Mouse (Mus musculus): ENCODE data around the gene Aurka. TPM values are rescaled to one million over a fixed set of nuclear protein-coding genes. Genes with fewer than 3 reads are reported as not detected.

The Aurka gene
- polyA plus RNA-seq, 1 experiment from 2014 or later: 163 TPM

DNA sequence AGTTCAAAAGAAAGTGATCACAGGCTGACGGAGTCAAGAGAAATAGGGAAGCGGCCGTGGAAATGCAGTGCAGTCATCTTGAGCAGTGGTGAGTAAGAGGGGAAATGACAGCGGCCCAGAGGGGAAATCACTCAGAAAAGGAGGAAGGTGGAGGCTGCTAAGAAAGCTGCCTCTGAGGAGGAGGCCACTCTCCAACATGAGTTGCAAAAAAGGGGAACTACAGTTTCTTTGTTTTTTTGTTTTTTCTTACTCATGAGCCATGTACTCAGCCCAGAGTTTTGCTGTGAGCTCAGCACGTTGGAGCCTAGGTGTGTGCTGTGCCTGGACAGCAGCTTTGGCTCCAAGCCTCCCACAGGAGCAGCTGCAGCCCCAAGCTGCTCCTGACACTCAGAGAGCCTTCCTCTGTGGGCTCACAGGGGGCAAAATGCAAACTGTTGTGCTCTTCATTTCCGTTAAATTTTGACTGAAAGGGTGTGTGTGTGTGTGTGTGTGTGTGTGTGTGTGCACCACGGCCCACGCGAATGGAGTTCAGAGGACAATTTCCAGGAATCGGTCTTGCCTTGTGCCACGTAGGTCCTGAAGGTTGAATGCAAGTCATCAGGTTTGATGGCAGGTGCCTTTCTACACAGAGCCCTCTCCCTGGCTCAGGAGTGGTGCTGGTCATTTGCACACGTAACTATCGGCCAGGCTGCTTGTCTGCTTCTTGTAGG lies 30.9 kb upstream of the Aurka start:
- H3K36me3 ChIP-seq: no peaks in the 10 kb centered on the region
- H3K9me3 ChIP-seq: no peaks in the 10 kb centered on the region
- DNase-seq (ENCODE audit: low spot score): no peak
- no peak overlapping the region for H3K27ac ChIP-seq
- peaks cover 18% of the 10 kb centered on the region; the same call in 1 of the 2 replicates for H3K4me1 ChIP-seq
- 65% methylated on average over 13 of the region's 13 CpGs for WGBS
- no peak overlapping the region for H3K4me3 ChIP-seq
- peaks cover 9% of the 10 kb centered on the region for H3K27me3 ChIP-seq (ENCODE audit: insufficient read depth, poor library complexity, severe bottlenecking)

DNA sequence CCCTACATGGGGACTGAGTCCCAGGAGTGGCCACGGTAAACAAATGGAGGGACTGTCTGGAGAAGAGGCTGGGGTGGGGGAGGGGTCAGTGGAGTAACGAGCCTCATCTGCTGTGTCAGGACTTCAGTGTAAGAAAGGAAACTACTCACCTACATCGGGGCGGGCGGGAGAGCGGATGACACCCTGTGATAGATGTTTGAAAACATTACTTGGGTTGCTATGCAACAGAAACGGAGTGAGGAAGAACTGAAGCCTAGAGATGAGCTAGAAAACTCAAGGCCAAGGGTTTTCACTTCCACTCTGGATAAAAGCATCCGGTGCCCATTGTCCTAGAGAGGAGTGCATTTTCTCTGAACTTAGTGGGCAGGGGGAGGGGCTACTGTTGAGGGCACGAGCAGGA lies 29.6 kb upstream of the Aurka start:
- no peaks in the 10 kb centered on the region for H3K9me3 ChIP-seq
- DNase-seq (ENCODE audit: low spot score): no peak
- H3K4me1 ChIP-seq: peaks cover 22% of the 10 kb centered on the region
- 40% methylated on average over 9 of the region's 9 CpGs for WGBS
- no peaks in the 10 kb centered on the region for H3K36me3 ChIP-seq
- no peak overlapping the region for H3K4me3 ChIP-seq
- peaks cover 11% of the 10 kb centered on the region; the same call in 1 of the 2 replicates for H3K27me3 ChIP-seq (ENCODE audit: insufficient read depth, poor library complexity, severe bottlenecking)
- peak overlapping the region; percentile 22; the same call in 1 of the 2 replicates for H3K27ac ChIP-seq

DNA sequence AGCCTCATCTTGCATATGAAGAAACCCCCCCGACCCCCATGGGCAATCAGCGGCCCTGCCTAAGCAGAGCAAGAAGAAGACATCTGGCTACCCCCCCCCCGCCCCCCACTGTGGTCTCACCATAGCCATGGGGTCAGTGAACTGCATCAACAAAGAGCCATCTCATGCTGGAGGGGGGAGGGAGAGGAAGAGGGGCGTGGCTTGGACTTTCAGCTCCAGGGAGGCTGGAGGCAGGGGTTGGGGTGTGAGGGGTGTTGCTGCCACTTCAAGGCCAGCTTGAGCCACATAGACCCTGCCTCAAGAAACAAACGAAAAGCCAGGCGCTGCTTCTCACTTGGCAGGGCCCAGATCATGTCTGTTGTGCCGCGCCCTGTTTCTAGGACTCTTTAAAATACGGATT lies 25.6 kb upstream of the Aurka start:
- Histone ChIP-seq H3K27ac (no peak overlapping the region), H3K36me3 (no peaks in the 10 kb centered on the region), H3K27me3 (ENCODE audit: insufficient read depth, poor library complexity, severe bottlenecking) (peaks cover 4% of the 10 kb centered on the region; the same call in 1 of the 2 replicates), H3K9me3 (no peaks in the 10 kb centered on the region), H3K4me3 (no peak overlapping the region), H3K4me1 (peaks cover 18% of the 10 kb centered on the region)
- DNase-seq (ENCODE audit: low spot score): no peak
- WGBS: 40% methylated on average over 9 of the region's 9 CpGs

DNA sequence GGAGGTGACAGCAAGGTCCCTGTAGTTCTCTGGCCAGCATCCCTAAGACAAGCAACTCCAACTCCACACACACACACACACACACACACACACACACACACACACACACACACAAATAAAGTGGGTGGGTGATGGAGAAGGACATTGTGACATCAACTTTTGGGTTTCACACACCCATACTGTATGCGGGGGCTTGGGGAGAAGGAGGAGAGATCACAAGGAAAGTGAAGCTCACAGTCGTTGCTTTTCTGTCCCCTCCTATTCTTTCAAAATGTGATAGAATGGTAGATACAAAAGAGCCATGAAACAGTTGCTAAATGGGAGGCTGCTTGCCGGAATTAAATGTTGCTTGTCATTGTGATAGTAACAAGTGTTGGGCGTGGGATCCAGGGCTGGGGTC lies 24.3 kb upstream of the Aurka start:
- Histone ChIP-seq H3K27ac (no peak overlapping the region), H3K27me3 (ENCODE audit: insufficient read depth, poor library complexity, severe bottlenecking) (peaks cover 4% of the 10 kb centered on the region; the same call in 1 of the 2 replicates), H3K9me3 (no peaks in the 10 kb centered on the region), H3K4me3 (no peak overlapping the region), H3K4me1 (peaks cover 11% of the 10 kb centered on the region), H3K36me3 (no peaks in the 10 kb centered on the region)
- no peak for DNase-seq (ENCODE audit: low spot score)
- 74% methylated on average over 4 of the region's 4 CpGs for WGBS

DNA sequence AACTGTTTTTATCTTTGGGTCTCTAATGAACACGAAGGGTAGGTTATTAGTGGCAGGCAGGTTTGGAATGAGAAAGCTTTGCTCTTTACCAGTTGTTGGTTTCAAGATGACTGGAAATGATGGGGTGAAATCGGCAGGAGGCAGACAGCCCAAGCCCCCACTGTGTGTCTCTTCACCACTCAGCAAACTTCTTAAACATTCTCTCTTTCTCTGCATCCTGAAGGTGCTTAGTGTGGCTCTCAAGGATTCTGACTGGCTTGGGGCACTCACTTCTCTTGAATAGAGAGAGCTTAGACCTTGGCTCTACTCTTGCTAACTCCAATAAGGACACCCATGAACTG lies 23.7 kb upstream of the Aurka start:
- H3K36me3 ChIP-seq: no peaks in the 10 kb centered on the region
- H3K4me3 ChIP-seq: no peak overlapping the region
- no peak overlapping the region for H3K27ac ChIP-seq
- H3K27me3 ChIP-seq (ENCODE audit: insufficient read depth, poor library complexity, severe bottlenecking): peaks cover 4% of the 10 kb centered on the region; the same call in 1 of the 2 replicates
- 59% methylated on average over 2 of the region's 2 CpGs for WGBS
- H3K4me1 ChIP-seq: peaks cover 8% of the 10 kb centered on the region; the same call in 1 of the 2 replicates
- no peak for DNase-seq (ENCODE audit: low spot score)
- no peaks in the 10 kb centered on the region for H3K9me3 ChIP-seq

DNA sequence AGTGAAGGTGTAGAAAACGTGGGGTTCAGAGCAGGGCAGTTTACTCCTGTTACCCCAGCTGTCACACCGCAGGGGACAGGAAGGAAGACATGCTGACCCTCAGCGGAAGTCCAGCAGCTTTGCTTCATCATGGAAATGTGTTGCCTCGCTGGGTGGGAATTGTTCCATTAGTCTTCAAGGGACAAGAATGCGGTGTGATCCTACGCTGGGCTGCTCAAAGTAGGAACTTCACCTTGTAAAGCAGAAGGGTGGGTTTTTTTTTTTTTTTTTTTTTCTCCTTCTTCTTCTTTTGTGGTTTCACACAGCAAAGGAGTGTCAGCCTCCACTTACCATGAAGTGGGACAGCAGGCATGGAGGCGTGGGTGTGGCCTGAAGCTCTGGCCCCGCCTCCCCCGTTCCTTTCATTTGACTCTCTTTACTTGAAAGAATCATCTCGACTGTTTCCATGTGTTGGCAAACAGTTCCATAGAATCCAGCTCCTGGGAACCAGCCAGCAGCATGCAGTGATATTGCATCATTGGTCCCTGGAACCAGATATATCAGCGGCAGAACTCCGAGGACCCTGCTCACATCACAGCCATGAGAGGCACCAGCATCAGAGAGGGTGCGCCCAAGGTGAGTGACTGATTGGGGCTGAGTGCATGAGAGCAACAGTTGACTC lies 23.2 kb upstream of the Aurka start, which contains the start of gene Cass4:
Cass4 (plus strand) TSS at position 404 of the 661 bp plus-strand sequence.
- 19% methylated on average over 13 of the region's 13 CpGs for WGBS
- H3K4me3 ChIP-seq: peak within 1 kb of the TSS; percentile 24; the same call in 1 of the 2 replicates

DNA sequence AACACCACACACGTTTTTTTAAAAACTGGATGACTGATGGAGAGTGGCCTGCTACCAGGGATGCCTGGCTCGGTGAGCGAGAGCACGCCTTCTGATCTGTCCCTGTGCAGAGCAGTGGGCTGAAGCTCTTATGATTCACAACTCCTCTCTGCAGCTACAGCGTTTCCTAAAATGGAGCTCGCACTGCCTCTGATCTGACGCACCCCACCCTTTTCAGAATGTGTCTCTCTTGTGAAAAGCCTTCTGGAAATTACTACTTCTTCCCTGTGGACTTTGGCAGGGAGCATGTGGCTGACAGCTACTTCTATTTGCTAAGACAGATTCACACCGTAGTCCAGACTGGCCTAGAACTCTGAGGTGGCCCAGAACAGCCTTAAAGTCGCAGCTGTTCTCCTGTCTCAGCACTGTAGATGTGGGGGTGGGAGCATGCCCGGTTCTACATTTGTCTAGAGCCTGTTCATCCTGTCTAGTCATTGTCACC lies 21.7 kb upstream of the Aurka start:
- Histone ChIP-seq H3K27me3 (ENCODE audit: insufficient read depth, poor library complexity, severe bottlenecking) (peaks cover 4% of the 10 kb centered on the region; the same call in 1 of the 2 replicates), H3K4me3 (no peak overlapping the region), H3K4me1 (peaks cover 8% of the 10 kb centered on the region; the same call in 1 of the 2 replicates), H3K36me3 (no peaks in the 10 kb centered on the region), H3K9me3 (no peaks in the 10 kb centered on the region), H3K27ac (no peak overlapping the region)
- no peak for DNase-seq (ENCODE audit: low spot score)
- 60% methylated on average over 10 of the region's 10 CpGs for WGBS

More for the DNA sequence above, 23.2 kb upstream of the Aurka start, which contains the start of gene Cass4:
- peaks cover 4% of the 10 kb centered on the region; the same call in 1 of the 2 replicates for H3K27me3 ChIP-seq (ENCODE audit: insufficient read depth, poor library complexity, severe bottlenecking)
- no peaks in the 10 kb centered on the region for H3K36me3 ChIP-seq
- peaks cover 8% of the 10 kb centered on the region; the same call in 1 of the 2 replicates for H3K4me1 ChIP-seq
- no peaks in the 10 kb centered on the region for H3K9me3 ChIP-seq
- H3K27ac ChIP-seq: no peak within 1 kb of the TSS
- no peak for DNase-seq (ENCODE audit: low spot score)

DNA sequence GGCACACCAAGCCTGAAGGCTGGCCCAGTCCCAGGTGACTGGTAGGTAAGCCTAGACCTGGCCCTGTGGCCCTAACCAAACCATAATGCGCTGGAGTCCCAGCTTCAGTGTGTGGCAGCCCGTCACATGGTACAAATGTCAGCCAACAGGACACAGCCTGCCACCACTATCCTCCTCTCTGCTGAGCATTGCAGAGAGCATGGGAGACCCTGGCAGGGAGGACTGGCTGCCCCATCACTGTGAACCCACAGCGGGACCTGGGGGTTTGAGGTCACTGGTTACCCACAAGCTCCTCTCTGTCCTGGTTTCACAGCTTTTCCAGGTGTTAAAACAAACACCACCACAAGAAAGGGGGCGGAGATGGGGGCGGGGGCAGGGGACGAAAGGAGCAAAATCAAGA lies 20.0 kb upstream of the Aurka start:
- WGBS: 22% methylated on average over 6 of the region's 6 CpGs
- Histone ChIP-seq H3K4me3 (no peak overlapping the region), H3K4me1 (0 out of 2 replicates have a peak, but pooled peaks cover 4% of the 10 kb centered on the region), H3K27me3 (ENCODE audit: insufficient read depth, poor library complexity, severe bottlenecking) (no peaks in the 10 kb centered on the region), H3K9me3 (no peaks in the 10 kb centered on the region), H3K27ac (no peak overlapping the region), H3K36me3 (no peaks in the 10 kb centered on the region)
- no peak for DNase-seq (ENCODE audit: low spot score)

DNA sequence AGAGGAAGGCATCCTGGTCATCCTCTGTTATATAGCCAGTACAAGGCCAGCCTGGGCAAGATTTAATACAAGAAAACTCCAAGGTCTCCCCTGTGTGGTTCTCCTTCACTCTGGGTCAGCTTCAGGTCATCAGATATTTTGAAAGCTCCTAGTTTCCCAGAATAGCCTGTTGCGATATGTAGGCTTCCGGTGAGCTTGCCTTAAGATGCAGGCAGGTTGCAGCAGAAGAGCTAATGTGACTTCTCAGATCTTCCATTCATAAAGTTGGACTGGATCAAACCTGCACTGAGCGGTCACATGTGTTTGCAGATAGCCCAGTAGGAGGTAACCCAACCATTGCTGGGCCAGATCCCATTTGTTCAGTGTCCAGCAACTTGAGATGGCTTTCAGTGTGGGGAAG lies 14.4 kb upstream of the Aurka start:
- H3K27me3 ChIP-seq (ENCODE audit: insufficient read depth, poor library complexity, severe bottlenecking): no peaks in the 10 kb centered on the region
- no peak for DNase-seq (ENCODE audit: low spot score)
- no peak overlapping the region for H3K4me3 ChIP-seq
- peaks cover 6% of the 10 kb centered on the region; the same call in 1 of the 2 replicates for H3K4me1 ChIP-seq
- H3K27ac ChIP-seq: no peak overlapping the region
- 74% methylated on average over 3 of the region's 3 CpGs for WGBS
- H3K9me3 ChIP-seq: no peaks in the 10 kb centered on the region
- peaks cover 28% of the 10 kb centered on the region for H3K36me3 ChIP-seq

DNA sequence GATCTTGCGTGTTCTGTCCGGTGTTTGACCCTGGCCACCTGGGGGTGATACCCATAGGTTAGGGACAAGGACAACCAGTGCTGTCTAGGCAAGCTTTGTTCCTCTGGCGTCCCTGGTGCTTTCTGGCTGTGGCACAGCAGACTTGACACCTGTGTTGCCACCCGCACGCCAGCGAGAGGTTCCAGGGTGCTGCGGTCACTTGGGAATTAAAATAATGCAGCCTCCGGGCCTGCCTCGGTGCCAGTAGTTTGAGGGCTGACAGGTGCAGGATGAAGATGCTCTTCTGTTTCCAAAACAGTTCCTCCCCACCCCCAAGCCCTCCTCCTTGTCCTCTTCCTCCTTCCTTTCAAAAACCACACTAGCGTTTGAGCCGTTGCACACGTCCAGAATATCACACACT lies 11.6 kb upstream of the Aurka start:
- Histone ChIP-seq H3K9me3 (no peaks in the 10 kb centered on the region), H3K27me3 (ENCODE audit: insufficient read depth, poor library complexity, severe bottlenecking) (no peaks in the 10 kb centered on the region), H3K4me1 (peaks cover 6% of the 10 kb centered on the region; the same call in 1 of the 2 replicates), H3K27ac (no peak overlapping the region), H3K4me3 (no peak overlapping the region), H3K36me3 (peaks cover 55% of the 10 kb centered on the region)
- WGBS: 87% methylated on average over 12 of the region's 12 CpGs
- no peak for DNase-seq (ENCODE audit: low spot score)

DNA sequence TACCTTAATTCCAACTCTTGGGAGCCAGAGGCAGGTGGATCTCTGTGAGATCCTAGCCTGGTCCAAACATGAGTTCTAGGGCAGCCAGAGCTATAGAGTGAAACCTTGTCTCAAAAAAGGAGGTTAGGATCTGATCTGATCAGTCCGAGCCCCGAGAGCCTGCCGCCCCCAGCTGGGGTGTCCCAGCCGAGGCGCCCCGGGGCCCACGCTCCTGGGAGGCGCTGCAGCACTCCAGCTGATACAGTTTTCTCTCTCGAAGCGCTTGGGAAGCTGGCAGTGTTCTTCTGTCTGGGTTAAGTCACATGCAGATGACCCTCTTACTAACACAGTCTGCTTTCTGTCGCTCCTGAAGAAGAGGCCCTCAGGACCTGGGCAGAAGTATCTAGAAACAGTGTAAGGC lies 11.0 kb upstream of the Aurka start:
- Histone ChIP-seq H3K4me3 (no peak overlapping the region), H3K4me1 (peaks cover 6% of the 10 kb centered on the region; the same call in 1 of the 2 replicates), H3K9me3 (no peaks in the 10 kb centered on the region), H3K36me3 (peaks cover 60% of the 10 kb centered on the region), H3K27ac (no peak overlapping the region), H3K27me3 (ENCODE audit: insufficient read depth, poor library complexity, severe bottlenecking) (no peaks in the 10 kb centered on the region)
- DNase-seq (ENCODE audit: low spot score): no peak
- 90% methylated on average over 11 of the region's 11 CpGs for WGBS

DNA sequence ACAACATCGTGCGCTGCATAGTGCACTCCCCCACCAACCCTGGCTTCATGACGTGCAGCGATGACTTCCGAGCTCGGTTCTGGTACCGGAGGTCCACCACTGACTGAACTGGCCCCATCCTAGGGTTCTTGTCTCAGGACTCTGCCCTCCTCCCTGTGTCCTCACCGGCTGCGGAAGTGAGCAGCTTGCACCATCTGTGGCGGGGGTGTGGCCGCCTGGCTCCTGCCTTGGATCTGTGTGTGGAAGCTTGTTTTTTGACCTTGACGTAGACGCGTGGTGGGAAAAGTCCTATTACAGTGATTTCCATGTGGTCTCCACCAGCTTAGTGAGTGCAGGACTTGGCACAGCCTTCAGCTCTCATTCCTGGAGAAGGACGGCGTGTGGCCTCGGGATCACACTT lies 10.2 kb upstream of the Aurka start:
- WGBS: 95% methylated on average over 17 of the region's 17 CpGs
- Histone ChIP-seq H3K9me3 (no peaks in the 10 kb centered on the region), H3K4me3 (no peak overlapping the region), H3K27ac (no peak overlapping the region), H3K27me3 (ENCODE audit: insufficient read depth, poor library complexity, severe bottlenecking) (no peaks in the 10 kb centered on the region), H3K36me3 (peaks cover 69% of the 10 kb centered on the region), H3K4me1 (peaks cover 6% of the 10 kb centered on the region; the same call in 1 of the 2 replicates)
- DNase-seq (ENCODE audit: low spot score): no peak

DNA sequence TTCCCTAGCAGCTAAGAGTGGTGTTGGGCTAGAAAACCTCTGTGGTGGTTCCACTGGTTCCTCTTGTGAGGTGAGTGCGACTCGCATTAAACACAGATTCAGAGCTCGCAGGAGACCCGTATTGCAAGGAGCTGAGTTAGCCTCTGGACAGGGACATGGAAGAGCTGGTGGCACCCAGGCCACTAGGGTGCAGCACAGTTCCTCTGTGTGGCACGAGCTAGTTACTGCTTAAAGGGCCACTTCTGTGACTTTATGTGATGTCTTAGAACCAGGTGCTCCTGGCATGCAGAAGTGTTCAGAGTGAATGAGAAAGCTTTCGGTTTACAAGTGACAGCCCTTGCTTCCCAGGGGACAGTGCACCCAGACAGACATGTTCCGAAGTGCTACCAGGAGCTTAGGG lies 8.0 kb upstream of the Aurka start:
- H3K4me3 ChIP-seq: no peak overlapping the region
- no peak overlapping the region for H3K27ac ChIP-seq
- peaks cover 91% of the 10 kb centered on the region for H3K36me3 ChIP-seq
- no peaks in the 10 kb centered on the region for H3K9me3 ChIP-seq
- H3K27me3 ChIP-seq (ENCODE audit: insufficient read depth, poor library complexity, severe bottlenecking): no peaks in the 10 kb centered on the region
- WGBS: 77% methylated on average over 7 of the region's 7 CpGs
- DNase-seq (ENCODE audit: low spot score): no peak
- no peaks in the 10 kb centered on the region for H3K4me1 ChIP-seq
